Mouse (Mus musculus) mammary gland, adult 2 months (tissue): Measurements from ENCODE around the gene Slc7a11. TPM values are rescaled to one million over a fixed set of nuclear protein-coding genes. Genes with fewer than 3 reads are reported as not detected.

ENCODE experiments used
- polyA plus RNA-seq: library from polyadenylated mRNA; depleted of rRNA; stranded (reverse); fragments of >200 nt; gene quantifications from 2 replicates; pipeline ENCODE4 v1.2.3, GENCODE M21; 2012; ENCODE audit warnings: low replicate concordance; rRNA removed

Slc7a11 gene
- polyA plus RNA-seq: 0.80 and 0.81 TPM in 2 replicates

GRCm38 (mm10) chr3:50443421-50443916, at the start of gene Slc7a11:
TSS of gene Slc7a11 (minus strand) at chr3:50443614.

